Mouse (Mus musculus) stomach, postnatal 0 days (tissue): ENCODE data around the gene Synj2bp. TPM values are rescaled to one million over a fixed set of nuclear protein-coding genes. Genes with fewer than 3 reads are reported as not detected.
"Not testable (repeated sequence)": the region's sequence is repeated elsewhere in the genome, so short reads cannot be mapped to it uniquely, and the experiment has no call there.

Experiments
- ATAC-seq: fragments of 200-750 bp; cut with Nextera tagmentation; 2 replicates; pipeline ENCODE4 v1.8.0; 2017; ENCODE audit not compliant: low FRiP score, low TSS enrichment
- DNase-seq: peaks from one replicate; pipeline ENCODE4 v3.0.0-alpha.2; 2016; ENCODE audit warnings: low spot score
- H3K27ac ChIP-seq: fragments of 300-500 bp; sonication (generic); replicated peaks from 2 replicates; pipeline ENCODE4 v1.5.1; 2014; ENCODE audit warnings: mild to moderate bottlenecking, control low read depth
- H3K27me3 ChIP-seq: fragments of 300-500 bp; sonication (generic); 2 replicates; pipeline ENCODE4 v1.6.1; 2014; ENCODE audit warnings: low read length; ENCODE audit not compliant: control insufficient read depth, insufficient read depth
- H3K36me3 ChIP-seq: fragments of 300-500 bp; sonication (generic); 2 replicates; pipeline ENCODE4 v1.6.1; 2014; ENCODE audit warnings: low read length, mixed read lengths; ENCODE audit not compliant: control insufficient read depth, insufficient read depth
- H3K4me1 ChIP-seq: fragments of 300-500 bp; sonication (generic); replicated peaks from 2 replicates; pipeline ENCODE4 v1.6.1; 2014; ENCODE audit warnings: antibody characterized with exemption; ENCODE audit not compliant: control insufficient read depth, insufficient read depth
- H3K4me2 ChIP-seq: fragments of 300-500 bp; sonication (generic); replicated peaks from 2 replicates; pipeline ENCODE4 v1.6.1; 2014; ENCODE audit warnings: low read depth, mild to moderate bottlenecking, control low read depth, moderate library complexity
- H3K4me3 ChIP-seq: fragments of 300-500 bp; sonication (generic); 2 replicates; pipeline ENCODE4 v1.5.1; 2014; ENCODE audit warnings: low read depth, low read length, control low read depth
- H3K9ac ChIP-seq: fragments of 300-500 bp; sonication (generic); 2 replicates; pipeline ENCODE4 v1.6.1; 2014; ENCODE audit warnings: mild to moderate bottlenecking, low read length, control low read depth, mixed read lengths
- H3K9me3 ChIP-seq: fragments of 300-500 bp; sonication (generic); 2 replicates; pipeline ENCODE4 v1.6.1; 2016; ENCODE audit warnings: low read length; ENCODE audit not compliant: control insufficient read depth
- CTCF ChIP-seq: IDR thresholded peaks from 2 replicates; pipeline ENCODE4 v1.5.1; 2016; ENCODE audit warnings: antibody characterized with exemption, low read depth, mild to moderate bottlenecking, moderate library complexity
- EP300 ChIP-seq: optimal IDR thresholded peaks from 2 replicates; pipeline ENCODE3; 2016; ENCODE audit warnings: antibody characterized with exemption
- WGBS: fragments of 180-500 bp; shearing (Covaris S2); extraction: QIAGEN DNeasy Blood & Tissue Kit; methylation state at CpG from one replicate; pipeline ENCODE4 v1.1.7; 2014; 5-methylcytosine and 5-hydroxymethylcytosine counted together
- polyA plus RNA-seq: library from polyadenylated mRNA; unstranded; fragments of >200 nt; fragmentation: Nextera tagmentation; extraction: Ambion mirVana; gene quantifications from 2 replicates; pipeline ENCODE4 v1.2.1, GENCODE M21; 2015

Gene Synj2bp
- polyA plus RNA-seq, 1 experiment from 2014 or later: 20.0 TPM

GRCm38 (mm10) chr12:81484212-81484611 is 48.5 kb downstream of the Synj2bp start:
- H3K9ac ChIP-seq: peak overlapping the region; percentile 78
- ATAC-seq (no peak), DNase-seq (no peak)
- peak overlapping the region; percentile 96; the same call in 1 of the 2 replicates for H3K27ac ChIP-seq
- H3K4me1 ChIP-seq: no peaks in the 10 kb centered on the region
- WGBS: 2% methylated on average over 7 of the region's 7 CpGs
- H3K27me3 ChIP-seq: no peaks in the 10 kb centered on the region
- peak overlapping the region; percentile 59 for H3K4me2 ChIP-seq
- H3K36me3 ChIP-seq: no peaks in the 10 kb centered on the region
- TF ChIP-seq CTCF (no peak), EP300 (no peak)
- peak overlapping the region; percentile 69 for H3K4me3 ChIP-seq
- H3K9me3 ChIP-seq: no peaks in the 10 kb centered on the region

- no peaks in the 10 kb centered on the region for H3K9me3 ChIP-seq
- H3K9ac ChIP-seq: peak overlapping the region; percentile 43
- 39% methylated on average over 17 of the region's 17 CpGs for WGBS
- peak overlapping the region; percentile 69 for H3K4me3 ChIP-seq
- H3K27me3 ChIP-seq: no peaks in the 10 kb centered on the region
- DNase-seq: peak; percentile 36
- no peak for ATAC-seq
- no peak for TF ChIP-seq CTCF
- no peak for TF ChIP-seq EP300
- peak overlapping the region; percentile 59 for H3K4me2 ChIP-seq
- no peaks in the 10 kb centered on the region for H3K36me3 ChIP-seq
- H3K27ac ChIP-seq: no peak overlapping the region
- no peaks in the 10 kb centered on the region for H3K4me1 ChIP-seq
Observed at GRCm38 (mm10) chr12:81483656-81484055, 49.1 kb downstream of the Synj2bp start.

GRCm38 (mm10) chr12:81459051-81459450 is 73.7 kb downstream of the Synj2bp start:
- 94% methylated on average over 7 of the region's 7 CpGs for WGBS
- not testable (repeated sequence) for H3K9ac ChIP-seq, ATAC-seq, DNase-seq, H3K27me3 ChIP-seq, H3K9me3 ChIP-seq, H3K27ac ChIP-seq, H3K4me3 ChIP-seq, H3K4me2 ChIP-seq, H3K36me3 ChIP-seq, H3K4me1 ChIP-seq

Other genes with a start within 250 kb of the Synj2bp start
- gene Slc8a3, start 199.7 kb downstream of the Synj2bp start, polyA plus RNA-seq: 0.12 and 0.15 TPM in 2 replicates
- 0.05 and 0.08 TPM in 2 replicates for gene Gm4787, start 153.4 kb downstream of the Synj2bp start, polyA plus RNA-seq
- gene Adam4, start 111.0 kb downstream of the Synj2bp start, polyA plus RNA-seq: 0.15 and 0.17 TPM in 2 replicates
- gene Cox16, start 47.8 kb downstream of the Synj2bp start, polyA plus RNA-seq: 183 and 192 TPM in 2 replicates
- gene Gm20498, start within 50 bp of the Synj2bp start, polyA plus RNA-seq: 16.6 and 18.9 TPM in 2 replicates
- 0.06 and 0.07 TPM in 2 replicates for gene Adam21, start 35.6 kb upstream of the Synj2bp start, polyA plus RNA-seq
- 37.4 and 37.6 TPM in 2 replicates for gene Med6, start 62.1 kb upstream of the Synj2bp start, polyA plus RNA-seq
- 4.4 and 5.5 TPM in 2 replicates for gene Ttc9, start 98.3 kb upstream of the Synj2bp start, polyA plus RNA-seq
- 3.2 and 3.8 TPM in 2 replicates for gene Map3k9, start 248.3 kb upstream of the Synj2bp start, polyA plus RNA-seq